ENCODE assay signal across 25 mouse cellular contexts in genomic region chr5:14198344-14199040, GRCm38 (mm10).
DNase-seq lines count a peak whose midpoint lies in the region; ATAC-seq and TF ChIP-seq lines count a peak whose summit lies in the region.
"Had no signal": no experiment of that assay in that cellular context is flagged by ENCODE, and none has a peak within 500 bp of the region (broad histone marks: within the 10 kb centered on the region; RNA-seq: fewer than 3 reads in every experiment).

No protein-coding gene starts in this region.

- TF ChIP-seq EP300 in stomach, postnatal 0 days (optimal IDR thresholded peaks at IDR 0.05): no peak

- no peaks in the 10 kb centered on the region for H3K9me3 ChIP-seq in kidney, postnatal 0 days (replicated peaks; ENCODE audit: low read length)
- no peaks in the 10 kb centered on the region for H3K9me3 ChIP-seq in stomach, embryonic 15.5 days
- no peaks in the 10 kb centered on the region for H3K9me3 ChIP-seq in stomach, postnatal 0 days (ENCODE audit: control insufficient read depth, low read length)
- no peaks in the 10 kb centered on the region for H3K9me3 ChIP-seq in neural tube, embryonic 15.5 days (replicated peaks)
- H3K9me3 ChIP-seq: forebrain, embryonic 10.5 days; forebrain, embryonic 13.5 days; G1E; hindbrain, embryonic 10.5 days; hindbrain, embryonic 13.5 days had no signal

- ATAC-seq in kidney, postnatal 0 days (replicated peaks; ENCODE audit: low FRiP score, low read depth): no peak
- ATAC-seq in stomach, embryonic 15.5 days (ENCODE audit: insufficient read depth, low FRiP score, low read depth): peak; percentile 43; the same call in 1 of the 2 replicates
- no peak for ATAC-seq in stomach, postnatal 0 days (ENCODE audit: low FRiP score, low TSS enrichment)
- no peak for ATAC-seq in neural tube, embryonic 15.5 days (ENCODE audit: low FRiP score)
- ATAC-seq: forebrain, embryonic 13.5 days; forebrain, embryonic 16.5 days; Patski had no signal

- no peak for TF ChIP-seq CTCF in kidney, postnatal 0 days (IDR thresholded peaks at IDR 0.05; ENCODE audit: low read depth)
- TF ChIP-seq CTCF in stomach, postnatal 0 days (IDR thresholded peaks at IDR 0.05; ENCODE audit: low read depth): no peak

- peak; percentile 28 for DNase-seq in kidney, postnatal 0 days (ENCODE audit: low spot score)
- DNase-seq in kidney, adult 9 months: no peak
- peak; percentile 16 to 18 for DNase-seq in kidney, postnatal 4 days
- no peak for DNase-seq in kidney, adult 11 months
- DNase-seq in stomach, postnatal 0 days (ENCODE audit: low spot score): no peak
- DNase-seq: adrenal gland, postnatal 10 days; adrenal gland, postnatal 36 days; B cell, adult 2 months; cerebellum, adult 18-20 months; cerebellum, adult 9-10 months; cerebellum, postnatal 14 days; gastrocnemius, postnatal 10 days; gastrocnemius, postnatal 36 days; heart, postnatal 36 days had no signal

- H3K9ac ChIP-seq in kidney, postnatal 0 days (ENCODE audit: low read depth, low read length): no peak overlapping the region
- H3K9ac ChIP-seq in stomach, embryonic 15.5 days: no peak overlapping the region
- no peak overlapping the region for H3K9ac ChIP-seq in stomach, postnatal 0 days (ENCODE audit: low read length)
- no peak overlapping the region for H3K9ac ChIP-seq in neural tube, embryonic 15.5 days (replicated peaks)
- H3K9ac ChIP-seq: forebrain, embryonic 13.5 days; hindbrain, embryonic 13.5 days had no signal

- no peak overlapping the region for H3K4me2 ChIP-seq in kidney, postnatal 0 days (ENCODE audit: low read length)
- H3K4me2 ChIP-seq in stomach, embryonic 15.5 days: no peak overlapping the region
- H3K4me2 ChIP-seq in stomach, postnatal 0 days (replicated peaks; ENCODE audit: low read depth): no peak overlapping the region
- H3K4me2 ChIP-seq in neural tube, embryonic 15.5 days: no peak overlapping the region
- H3K4me2 ChIP-seq: forebrain, embryonic 13.5 days; heart, embryonic 11.5 days; hindbrain, embryonic 13.5 days had no signal

- no peak overlapping the region for H3K27ac ChIP-seq in kidney, postnatal 0 days
- no peak overlapping the region for H3K27ac ChIP-seq in stomach, embryonic 15.5 days
- no peak overlapping the region for H3K27ac ChIP-seq in stomach, postnatal 0 days (replicated peaks)
- H3K27ac ChIP-seq in neural tube, embryonic 15.5 days (replicated peaks): no peak overlapping the region
- H3K27ac ChIP-seq: forebrain, embryonic 10.5 days; forebrain, embryonic 13.5 days; hindbrain, embryonic 10.5 days; hindbrain, embryonic 13.5 days had no signal

- no peaks in the 10 kb centered on the region for H3K4me1 ChIP-seq in kidney, postnatal 0 days (replicated peaks; ENCODE audit: insufficient read depth, low read length)
- no peaks in the 10 kb centered on the region for H3K4me1 ChIP-seq in stomach, embryonic 15.5 days
- no peaks in the 10 kb centered on the region for H3K4me1 ChIP-seq in stomach, postnatal 0 days (replicated peaks; ENCODE audit: control insufficient read depth, insufficient read depth)
- H3K4me1 ChIP-seq in neural tube, embryonic 15.5 days: peaks cover 5% of the 10 kb centered on the region; the same call in 1 of the 2 replicates
- H3K4me1 ChIP-seq: forebrain, embryonic 10.5 days; hindbrain, embryonic 10.5 days had no signal

- H3K27me3 ChIP-seq in kidney, postnatal 0 days (ENCODE audit: insufficient read depth, low read length): no peaks in the 10 kb centered on the region
- no peaks in the 10 kb centered on the region for H3K27me3 ChIP-seq in stomach, embryonic 15.5 days (replicated peaks)
- no peaks in the 10 kb centered on the region for H3K27me3 ChIP-seq in stomach, postnatal 0 days (ENCODE audit: control insufficient read depth, insufficient read depth, low read length)
- H3K27me3 ChIP-seq in neural tube, embryonic 15.5 days (replicated peaks): no peaks in the 10 kb centered on the region
- H3K27me3 ChIP-seq: CH12.LX; forebrain, embryonic 13.5 days; hindbrain, embryonic 13.5 days; Patski had no signal

- no peak overlapping the region for H3K4me3 ChIP-seq in kidney, postnatal 0 days (replicated peaks; ENCODE audit: low read depth, low read length)
- no peak overlapping the region for H3K4me3 ChIP-seq in stomach, embryonic 15.5 days (replicated peaks)
- H3K4me3 ChIP-seq in stomach, postnatal 0 days (ENCODE audit: low read depth, low read length): no peak overlapping the region
- no peak overlapping the region for H3K4me3 ChIP-seq in neural tube, embryonic 15.5 days (replicated peaks)
- H3K4me3 ChIP-seq: forebrain, embryonic 10.5 days; forebrain, embryonic 13.5 days; hindbrain, embryonic 10.5 days; hindbrain, embryonic 13.5 days had no signal

- H3K36me3 ChIP-seq in kidney, postnatal 0 days (ENCODE audit: insufficient read depth, low read length): no peaks in the 10 kb centered on the region
- no peaks in the 10 kb centered on the region for H3K36me3 ChIP-seq in stomach, embryonic 15.5 days
- no peaks in the 10 kb centered on the region for H3K36me3 ChIP-seq in stomach, postnatal 0 days (ENCODE audit: control insufficient read depth, insufficient read depth, low read length)
- H3K36me3 ChIP-seq in neural tube, embryonic 15.5 days: no peaks in the 10 kb centered on the region
- H3K36me3 ChIP-seq: forebrain, embryonic 10.5 days; G1E; hindbrain, embryonic 10.5 days; hindbrain, embryonic 13.5 days had no signal

- WGBS in kidney, postnatal 0 days: 56% methylated on average over 3 of the region's 3 CpGs
- WGBS in stomach, embryonic 15.5 days: 34% methylated on average over 3 of the region's 3 CpGs
- 21% methylated on average over 3 of the region's 3 CpGs for WGBS in stomach, postnatal 0 days
- WGBS in neural tube, embryonic 15.5 days: 80% methylated on average over 3 of the region's 3 CpGs

Comparison
In these comparisons a context has a peak if more than half of its experiments do, and no peak if none do; other contexts are left out.
1. DNase-seq: peak in kidney, postnatal 0 days (single experiment) and kidney, postnatal 4 days (2 of 2); none in kidney, adult 9 months (single experiment), kidney, adult 11 months (single experiment) and stomach, postnatal 0 days (single experiment).